Mouse (Mus musculus) frontal cortex, postnatal 10 days (tissue): Measurements from ENCODE around the gene 4930539E08Rik.

ENCODE experiments used
- DNase-seq, 2 experiments: peaks; one replicate each; pipeline ENCODE4 v3.0.0; 2022; ENCODE audit warnings: low spot score in 2 of 2, mixed read lengths in 1 of 2

The 4930539E08Rik gene

DNA sequence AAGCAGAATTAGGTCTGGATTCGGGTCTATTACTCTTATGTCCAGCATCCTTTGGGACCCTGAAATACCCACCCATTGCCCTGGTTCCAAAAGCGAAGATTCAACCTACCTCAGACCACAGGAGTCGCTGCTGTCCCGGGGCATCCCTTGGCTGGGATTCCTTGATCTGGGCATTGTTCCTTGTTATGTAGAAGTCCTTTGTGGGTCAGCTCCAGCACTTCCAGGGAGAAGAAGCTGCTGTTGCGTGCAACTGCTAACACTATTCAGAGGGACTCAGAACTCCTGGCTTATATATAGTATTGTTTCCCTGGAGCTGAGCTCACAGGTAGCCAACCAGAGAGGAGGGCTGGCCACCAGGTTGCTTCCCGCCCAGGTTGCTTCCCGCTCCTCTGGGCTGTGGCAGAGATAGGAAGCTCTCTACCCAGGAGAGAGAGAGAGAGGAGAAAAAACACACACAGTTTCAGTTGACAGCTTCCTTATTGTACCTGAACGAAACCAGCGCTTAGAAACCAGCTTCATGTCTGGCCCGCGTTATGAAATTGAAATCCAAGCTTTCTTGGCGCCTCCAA, at the start of gene 4930539E08Rik:
Gene 4930539E08Rik (minus strand): TSS at position 265 of the 569 bp plus-strand sequence.
- DNase-seq = no peak

DNA sequence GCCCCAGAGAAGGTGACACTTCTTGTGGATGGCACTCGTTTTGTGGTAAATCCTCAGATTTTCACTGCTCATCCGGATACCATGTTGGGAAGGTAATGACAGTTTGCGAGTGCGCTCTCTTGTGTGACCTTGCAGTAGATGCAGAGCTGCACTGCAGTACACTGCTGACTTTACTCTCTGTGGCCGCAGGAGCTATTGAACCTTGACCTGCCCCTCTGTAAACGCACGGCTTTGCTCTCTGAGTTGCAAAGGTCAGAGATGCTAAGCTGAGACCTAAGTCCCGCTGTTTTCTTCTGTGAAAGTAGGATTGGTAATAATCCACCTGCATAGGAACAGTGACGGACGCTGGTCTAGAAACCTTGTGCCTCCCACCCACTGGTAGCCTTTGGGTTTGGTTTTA, 46.5 kb upstream of the 4930539E08Rik start:
- no peak for DNase-seq

GRCm38 (mm10) chr17:28960597-28960996, 45.5 kb upstream of the 4930539E08Rik start:
- DNase-seq = no peak

DNA sequence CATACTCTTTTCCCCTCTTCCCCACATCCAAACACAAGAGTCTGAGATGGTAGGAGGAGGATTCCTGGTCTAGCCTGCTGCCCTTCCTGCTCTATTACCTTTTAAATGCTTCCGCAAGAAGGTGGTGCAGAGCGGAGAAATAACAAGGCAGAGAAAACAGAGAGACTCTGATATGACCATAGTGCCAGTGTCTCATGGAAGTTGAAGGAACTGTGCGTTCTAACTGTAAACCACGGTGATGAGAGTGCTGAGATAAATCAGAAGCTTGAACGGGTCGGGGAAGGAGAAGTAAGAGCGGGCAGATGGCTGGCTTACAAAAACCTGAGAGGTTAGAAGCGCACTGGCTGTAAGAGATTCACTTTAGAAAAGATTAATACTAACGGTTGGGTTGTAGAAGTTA, 39.3 kb upstream of the 4930539E08Rik start:
- no peak for DNase-seq

GRCm38 (mm10) chr17:28953251-28953650, 38.1 kb upstream of the 4930539E08Rik start:
- no peak for DNase-seq

GRCm38 (mm10) chr17:28951831-28952799, 37.0 kb upstream of the 4930539E08Rik start, which contains the start of gene Kctd20:
Gene Kctd20, plus strand, starts transcription at chr17:28951950.
- DNase-seq = peak; percentile 81 to 89

DNA sequence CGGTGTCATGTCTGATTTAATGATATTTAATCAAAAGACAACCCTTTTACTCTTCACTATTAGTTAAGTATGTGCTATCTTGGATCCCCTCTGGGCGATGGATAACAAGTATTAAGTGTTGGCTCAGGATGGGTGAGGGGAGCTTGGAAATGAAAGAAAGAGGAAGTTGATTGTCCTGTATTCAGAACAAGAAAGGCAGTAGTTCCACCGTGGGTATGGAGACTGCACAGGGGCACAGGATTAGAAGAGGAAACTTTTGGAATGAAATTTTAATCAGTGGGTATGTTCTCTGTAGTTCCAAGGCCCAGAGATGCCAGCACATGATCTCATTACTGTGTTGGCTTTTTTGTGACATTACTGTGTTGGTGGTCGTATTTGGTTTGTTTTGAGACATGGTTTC, 35.6 kb upstream of the 4930539E08Rik start:
- no peak for DNase-seq

DNA sequence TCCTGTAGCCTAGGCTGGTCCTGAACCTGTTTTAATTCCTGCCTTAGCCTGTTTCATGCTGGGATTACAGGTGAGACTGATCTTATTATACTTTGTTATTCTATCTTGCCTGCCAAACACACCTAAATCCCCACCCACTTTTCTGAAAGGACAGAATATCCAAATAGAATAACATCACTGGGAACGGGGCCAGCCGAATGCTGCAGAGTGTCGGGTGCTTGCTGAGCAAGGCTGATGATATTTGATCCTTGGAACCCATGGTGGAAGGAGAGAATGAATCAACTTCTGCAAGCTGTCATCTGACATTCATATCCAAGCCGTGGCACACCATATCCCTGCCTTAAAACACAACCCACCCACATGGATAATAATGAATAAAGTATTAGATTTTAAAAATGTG, 33.5 kb upstream of the 4930539E08Rik start:
- no peak for DNase-seq

- no peak for DNase-seq
Measured at GRCm38 (mm10) chr17:28947011-28947939, 32.2 kb upstream of the 4930539E08Rik start.

DNA sequence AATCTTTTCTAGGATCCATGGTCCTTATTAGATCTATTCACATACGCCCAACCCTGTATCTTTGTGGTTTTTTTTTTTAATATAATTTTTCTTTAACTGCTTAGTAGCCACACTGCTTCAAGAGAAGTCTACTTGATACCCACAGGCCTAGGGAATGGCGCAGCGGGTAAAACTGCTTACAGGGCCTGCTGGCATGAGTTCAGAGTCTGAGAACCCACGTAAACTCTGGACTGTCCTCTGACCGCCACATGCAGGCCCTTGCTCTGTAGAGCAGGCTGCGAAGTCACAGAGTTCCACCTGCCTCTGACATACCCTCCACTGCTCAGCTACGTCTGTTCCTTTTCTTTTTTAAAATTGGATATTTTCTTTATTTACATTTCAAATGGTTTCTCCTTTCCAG, 29.4 kb upstream of the 4930539E08Rik start:
- no peak for DNase-seq

DNA sequence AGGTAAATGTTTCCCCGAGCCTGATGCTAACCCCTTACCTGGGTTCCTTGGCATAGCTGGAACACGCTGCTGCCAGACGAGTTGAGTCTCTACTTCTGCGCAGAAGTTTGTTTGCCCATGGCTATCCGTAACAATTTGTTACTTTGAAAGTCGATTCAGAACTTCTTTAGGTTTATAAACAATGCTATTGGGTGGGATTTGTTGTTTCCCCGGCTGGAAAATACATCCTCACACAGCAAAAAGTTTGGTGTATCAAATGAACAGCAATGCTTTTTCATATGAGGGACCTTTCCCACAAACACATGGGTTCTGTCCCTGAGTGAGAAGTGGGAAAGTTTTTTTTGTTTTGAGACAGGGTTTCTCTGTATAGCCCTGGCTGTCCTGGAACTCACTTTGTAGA, 28.6 kb upstream of the 4930539E08Rik start, which contains the start of gene Pxt1:
Gene Pxt1 (minus strand): TSS at position 101 of the 400 bp plus-strand sequence.
- DNase-seq = no peak

DNA sequence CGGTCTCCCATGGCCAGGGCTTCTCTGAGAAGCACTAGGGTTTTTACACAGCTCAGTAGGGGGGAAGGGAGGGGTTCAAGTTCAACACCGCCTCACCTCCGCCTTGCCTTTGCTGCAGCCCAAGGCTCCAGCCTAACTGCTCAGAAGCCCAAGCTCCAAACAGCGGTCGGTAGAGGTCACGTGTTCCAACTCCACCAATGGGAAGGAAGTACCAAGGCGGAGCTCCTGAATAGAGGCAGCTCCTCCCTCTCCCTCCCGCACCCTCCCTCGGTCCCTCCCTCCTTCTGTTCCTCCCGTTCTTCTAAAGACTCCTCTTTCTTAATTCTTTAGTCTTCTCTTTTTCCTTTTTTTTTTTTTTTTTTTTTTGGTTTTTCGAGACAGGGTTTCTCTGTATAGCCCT, 27.0 kb upstream of the 4930539E08Rik start:
- no peak for DNase-seq

DNA sequence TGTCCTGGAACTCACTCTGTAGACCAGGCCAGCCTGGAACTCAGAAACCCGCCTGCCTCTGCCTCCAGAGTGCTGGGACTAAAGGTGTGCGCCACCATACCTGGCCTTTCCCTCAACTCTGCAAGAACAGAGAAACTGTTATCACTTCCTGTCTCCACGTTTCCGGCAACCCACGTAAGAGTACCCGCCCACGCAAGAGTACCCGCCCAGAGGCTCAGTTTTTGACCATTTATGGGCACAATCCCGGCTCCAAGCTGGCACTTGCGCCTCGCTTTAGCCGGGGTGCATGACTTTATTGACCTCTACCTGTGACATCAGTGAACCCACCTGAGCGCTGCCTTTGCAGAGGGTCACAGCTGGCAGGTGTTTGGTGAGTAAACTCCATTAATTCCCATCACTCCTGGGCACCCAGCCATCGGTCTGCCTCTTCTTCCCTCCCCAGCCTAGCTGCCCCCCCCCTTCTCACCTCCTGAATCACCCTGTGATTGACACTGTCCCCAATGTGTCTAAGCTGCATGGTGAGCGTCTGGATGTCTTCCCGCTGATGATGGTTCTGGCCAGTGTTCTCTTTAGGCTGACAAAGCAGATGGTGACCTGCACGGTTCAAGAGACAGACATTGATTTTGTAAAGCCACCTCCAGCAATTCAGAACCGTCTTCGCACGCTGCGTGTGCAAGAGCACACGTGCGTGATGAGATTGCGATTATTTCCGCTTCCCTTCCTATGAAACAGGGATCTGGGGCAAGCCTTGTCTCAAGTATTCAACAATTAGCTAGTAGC, 25.8 kb upstream of the 4930539E08Rik start:
- no peak for DNase-seq

DNA sequence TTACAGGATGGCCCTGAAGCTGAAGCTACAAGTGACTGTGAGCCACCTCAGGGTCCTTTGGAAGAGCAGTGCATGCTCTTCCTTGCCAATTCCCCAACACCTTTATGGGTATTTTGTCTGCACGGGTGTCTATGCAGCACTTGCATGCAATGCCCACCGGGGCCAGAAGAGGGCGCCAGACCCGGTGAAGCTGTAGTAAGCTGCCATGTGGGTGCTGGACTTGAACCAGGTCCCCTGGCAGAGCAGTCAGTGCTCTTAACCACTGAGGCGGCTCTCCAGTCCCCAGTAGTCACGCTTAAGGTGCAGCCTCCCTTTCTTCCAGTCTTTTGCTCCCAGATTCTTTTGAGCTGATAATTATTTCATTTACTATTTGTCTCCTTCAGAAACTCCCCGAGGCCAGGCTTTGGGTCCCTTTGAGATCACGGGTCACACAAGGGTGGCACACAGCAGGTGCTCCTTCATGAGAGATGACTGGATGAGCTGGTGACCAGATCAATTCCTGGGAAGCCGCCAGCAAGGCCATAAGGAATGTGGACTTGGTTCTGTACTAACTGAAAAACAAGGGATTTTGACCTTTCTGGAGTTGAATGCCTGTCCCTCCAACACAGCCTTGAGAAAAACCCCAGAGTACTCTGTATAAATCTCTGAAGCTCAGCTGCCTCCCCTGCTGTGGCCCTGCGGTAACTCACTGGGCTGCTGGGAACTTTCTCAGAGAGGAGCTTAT, 21.7 kb upstream of the 4930539E08Rik start:
- no peak for DNase-seq

DNA sequence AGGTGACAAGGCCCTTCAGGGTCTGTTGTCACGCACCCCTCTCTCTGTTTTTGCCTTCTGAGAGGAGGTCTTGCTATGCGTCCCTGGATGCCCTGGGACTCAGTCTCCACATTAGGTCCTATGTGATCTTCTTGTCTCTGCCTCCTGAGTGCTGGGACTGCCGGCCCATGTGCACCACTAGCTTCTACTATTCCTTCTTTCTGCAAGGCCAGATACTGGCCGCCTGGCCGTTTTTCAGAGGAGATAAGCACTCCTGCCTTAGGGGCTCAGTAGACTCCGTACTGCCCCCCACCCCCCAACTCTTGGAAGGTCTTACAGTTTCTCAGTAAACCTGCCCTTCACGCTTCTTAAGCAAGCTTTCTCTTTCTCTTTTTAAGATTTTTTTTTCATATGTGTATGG, 21.0 kb upstream of the 4930539E08Rik start:
- no peak for DNase-seq

GRCm38 (mm10) chr17:28934120-28934916, 19.2 kb upstream of the 4930539E08Rik start:
- no peak for DNase-seq

GRCm38 (mm10) chr17:28932274-28932673, 17.1 kb upstream of the 4930539E08Rik start:
- DNase-seq = no peak

GRCm38 (mm10) chr17:28931436-28932211, 16.5 kb upstream of the 4930539E08Rik start:
- DNase-seq = no peak
